Mouse (Mus musculus): ENCODE data around the gene Cdc42bpa. TPM values are rescaled to one million over a fixed set of nuclear protein-coding genes. Genes with fewer than 3 reads are reported as not detected.

The Cdc42bpa gene
- total RNA-seq (2014; rRNA removed), result 84.3 and 90.9 TPM in 2 replicates
- 29.1 and 36.1 TPM in 2 replicates for polyA plus RNA-seq (2015; fragmentation: Nextera tagmentation; extraction: Ambion mirVana)

DNA sequence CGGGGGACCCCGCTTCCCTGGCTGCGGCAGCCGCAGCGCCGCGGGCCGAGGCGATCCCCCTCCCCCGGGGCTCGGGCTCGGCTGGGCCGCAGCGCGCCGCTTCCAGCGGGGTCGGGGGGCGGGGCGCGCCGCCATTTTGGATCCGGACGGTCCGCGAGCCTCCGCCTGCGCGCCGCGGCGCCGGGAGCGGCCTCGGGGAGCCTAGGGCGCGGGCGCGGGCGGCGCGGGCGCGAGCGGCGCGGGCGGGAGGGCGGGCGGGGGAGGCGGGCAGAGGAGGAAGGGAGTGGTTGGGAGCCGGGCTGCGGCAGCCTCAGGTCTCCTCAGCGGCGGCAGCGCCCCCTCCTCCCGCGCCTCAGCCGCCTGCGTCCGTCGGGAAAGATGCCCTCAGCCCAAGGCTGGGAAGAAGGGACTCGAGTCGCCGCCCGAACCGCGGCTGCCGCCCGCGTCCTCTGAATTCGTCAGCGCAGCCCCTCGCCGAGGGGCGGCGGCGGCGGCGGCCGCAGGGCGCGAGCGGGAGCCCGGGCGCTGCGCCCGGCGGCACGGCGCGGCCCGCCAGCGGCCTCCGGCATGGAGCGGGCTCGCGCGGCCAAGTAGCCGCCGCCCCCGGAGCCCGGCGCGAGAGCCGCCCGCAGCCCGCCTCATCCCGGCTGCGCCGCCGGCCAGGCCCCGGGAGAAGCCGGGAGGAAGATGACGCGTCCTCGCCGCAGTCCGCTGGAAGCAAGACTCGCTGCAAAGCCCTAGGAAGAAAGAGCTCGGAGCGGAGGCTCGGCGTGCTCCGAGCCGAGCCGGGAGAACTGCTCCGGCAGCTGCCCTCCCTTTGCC lies at the start of gene Cdc42bpa:
Cdc42bpa (plus strand) TSS at position 752 of the 822 bp plus-strand sequence.
- Histone ChIP-seq H3K9me3 (ENCODE audit: low read length) (no peaks in the 10 kb centered on the region), H3K27ac (peak within 1 kb of the TSS; percentile 99), H3K4me2 (ENCODE audit: low read depth, low read length) (peak within 1 kb of the TSS; percentile 77), H3K9ac (replicated peaks; ENCODE audit: low read length) (peak within 1 kb of the TSS; percentile 99), H3K27me3 (ENCODE audit: insufficient read depth, low read length) (no peaks in the 10 kb centered on the region), H3K4me1 (ENCODE audit: insufficient read depth, low read length) (peaks cover 13% of the 10 kb centered on the region; the same call in 1 of the 2 replicates), H3K4me3 (ENCODE audit: low read length) (peak within 1 kb of the TSS; percentile 93), H3K36me3 (ENCODE audit: insufficient read depth, low read length) (no peaks in the 10 kb centered on the region)
- ATAC-seq (peak; percentile 94), DNase-seq (ENCODE audit: low spot score) (peak; percentile 94)
- under 1% methylated on average over 52 of the region's 128 CpGs for WGBS
- no peak for TF ChIP-seq CTCF (IDR thresholded peaks at IDR 0.05; ENCODE audit: low read depth)

DNA sequence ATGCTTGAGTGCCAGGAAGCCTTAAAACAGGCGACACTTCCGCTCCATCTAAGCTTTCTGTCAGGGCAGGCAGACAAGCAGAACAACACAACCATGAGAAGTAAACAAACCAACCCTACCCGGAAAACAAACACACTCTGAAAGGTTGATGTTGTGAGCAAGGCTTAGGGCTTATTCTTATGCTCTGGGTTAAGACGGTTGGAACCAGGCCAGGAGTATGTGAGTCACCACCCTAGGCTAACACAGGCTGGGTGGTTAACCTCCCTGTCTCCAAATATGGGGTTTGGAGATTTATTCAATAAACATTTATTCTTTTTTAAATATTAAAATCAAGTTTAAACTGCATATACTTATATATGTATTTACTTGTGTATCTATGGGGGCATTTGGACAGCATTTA lies 46.8 kb upstream of the Cdc42bpa start:
- WGBS, result 75% methylated on average over 4 of the region's 4 CpGs
- Histone ChIP-seq H3K27me3 (ENCODE audit: insufficient read depth, low read length) (no peaks in the 10 kb centered on the region), H3K36me3 (ENCODE audit: insufficient read depth, low read length) (no peaks in the 10 kb centered on the region), H3K4me1 (ENCODE audit: insufficient read depth, low read length) (no peaks in the 10 kb centered on the region), H3K27ac (no peak overlapping the region), H3K4me3 (ENCODE audit: low read length) (no peak overlapping the region), H3K4me2 (ENCODE audit: low read depth, low read length) (no peak overlapping the region), H3K9ac (replicated peaks; ENCODE audit: low read length) (no peak overlapping the region), H3K9me3 (ENCODE audit: low read length) (no peaks in the 10 kb centered on the region)
- ATAC-seq, result no peak
- peak; percentile 8 for DNase-seq (ENCODE audit: low spot score)
- no peak for TF ChIP-seq CTCF (IDR thresholded peaks at IDR 0.05; ENCODE audit: low read depth)

DNA sequence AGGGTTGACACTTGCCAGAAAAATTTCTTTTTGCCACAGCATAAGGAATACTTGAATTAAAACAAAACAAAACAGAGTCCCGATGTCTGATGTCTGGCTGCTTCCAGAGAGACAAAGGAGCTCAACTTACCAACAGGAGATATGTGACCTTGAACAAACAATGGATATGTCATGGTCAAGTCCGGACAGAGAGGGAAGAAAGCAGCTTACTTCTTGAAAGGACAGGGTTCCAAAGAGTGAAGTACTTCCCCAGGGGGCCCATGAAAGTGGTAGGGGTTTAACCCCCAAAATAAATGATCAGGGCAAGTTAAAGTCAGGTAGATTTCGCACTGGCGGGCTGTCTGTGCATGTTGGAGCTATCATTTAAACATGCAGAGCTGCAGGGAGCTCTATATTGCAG lies 43.2 kb upstream of the Cdc42bpa start:
- no peaks in the 10 kb centered on the region for H3K9me3 ChIP-seq (ENCODE audit: low read length)
- H3K27me3 ChIP-seq (ENCODE audit: insufficient read depth, low read length), result no peaks in the 10 kb centered on the region
- no peak overlapping the region for H3K4me3 ChIP-seq (ENCODE audit: low read length)
- TF ChIP-seq CTCF (IDR thresholded peaks at IDR 0.05; ENCODE audit: low read depth), result no peak
- no peaks in the 10 kb centered on the region for H3K36me3 ChIP-seq (ENCODE audit: insufficient read depth, low read length)
- H3K27ac ChIP-seq, result no peak overlapping the region
- DNase-seq (ENCODE audit: low spot score) (no peak), ATAC-seq (no peak)
- H3K4me1 ChIP-seq (ENCODE audit: insufficient read depth, low read length), result no peaks in the 10 kb centered on the region
- 59% methylated on average over 4 of the region's 4 CpGs for WGBS
- no peak overlapping the region for H3K4me2 ChIP-seq (ENCODE audit: low read depth, low read length)
- H3K9ac ChIP-seq (replicated peaks; ENCODE audit: low read length), result no peak overlapping the region

DNA sequence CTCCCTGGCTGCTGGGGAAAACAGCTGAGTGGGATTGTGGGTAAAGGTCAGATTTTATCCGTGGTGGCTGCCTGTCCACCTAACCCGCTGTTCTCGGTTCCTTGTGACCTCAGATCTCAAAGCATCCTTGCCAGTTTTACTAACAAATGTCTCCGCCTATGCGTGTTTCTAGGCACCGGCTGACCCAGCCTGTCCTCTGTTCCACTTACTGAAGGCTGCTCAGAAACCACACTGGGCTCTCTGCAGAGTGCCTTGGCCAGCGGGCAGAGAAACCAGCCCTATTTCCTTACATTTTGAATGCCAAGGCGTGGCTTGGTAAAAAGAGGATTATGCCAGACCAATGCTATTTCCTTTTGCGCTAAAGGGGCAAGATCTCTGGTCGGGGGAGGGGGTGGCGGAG lies 42.8 kb upstream of the Cdc42bpa start:
- Histone ChIP-seq H3K36me3 (ENCODE audit: insufficient read depth, low read length) (no peaks in the 10 kb centered on the region), H3K27ac (no peak overlapping the region), H3K27me3 (ENCODE audit: insufficient read depth, low read length) (no peaks in the 10 kb centered on the region), H3K4me3 (ENCODE audit: low read length) (no peak overlapping the region), H3K4me2 (ENCODE audit: low read depth, low read length) (no peak overlapping the region), H3K9me3 (ENCODE audit: low read length) (no peaks in the 10 kb centered on the region), H3K9ac (replicated peaks; ENCODE audit: low read length) (no peak overlapping the region), H3K4me1 (ENCODE audit: insufficient read depth, low read length) (no peaks in the 10 kb centered on the region)
- 82% methylated on average over 11 of the region's 11 CpGs for WGBS
- DNase-seq (ENCODE audit: low spot score), result no peak
- no peak for TF ChIP-seq CTCF (IDR thresholded peaks at IDR 0.05; ENCODE audit: low read depth)
- no peak for ATAC-seq

DNA sequence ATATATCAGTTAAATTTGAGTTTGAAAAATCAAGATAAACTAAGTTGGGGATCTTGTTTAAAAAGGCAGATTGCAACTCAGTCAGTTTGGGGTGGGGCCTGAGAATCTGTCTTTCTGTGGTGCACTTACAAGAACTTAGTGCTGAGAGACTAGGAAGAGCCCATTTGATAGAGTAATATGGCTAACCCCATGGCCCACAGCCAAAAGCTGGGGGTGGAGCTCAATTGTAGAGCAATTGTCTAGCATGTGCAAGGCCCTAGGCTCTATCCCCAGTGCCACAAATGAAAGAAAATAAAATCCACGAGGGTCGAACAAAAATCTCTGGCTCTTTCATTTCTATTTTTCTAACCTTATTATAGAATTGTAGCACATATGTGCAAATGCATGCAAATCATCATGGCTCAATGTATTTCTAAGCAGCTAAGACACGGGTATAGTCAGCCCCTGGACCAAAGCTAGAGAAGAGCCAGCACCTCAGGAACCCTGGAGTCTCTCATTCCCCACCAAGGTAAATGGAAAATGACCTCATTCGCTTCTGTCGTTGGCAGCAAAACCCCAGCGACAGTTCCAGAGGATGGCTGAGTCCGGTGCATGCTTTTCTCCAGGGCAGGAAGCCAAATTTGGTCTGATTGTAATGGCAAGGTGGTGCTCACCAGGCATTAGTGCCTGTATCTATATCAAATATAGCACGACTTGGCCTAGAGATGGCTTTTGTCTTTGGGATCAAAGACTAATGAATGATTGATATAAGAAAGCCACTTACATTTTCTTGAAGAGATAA lies 40.4 kb upstream of the Cdc42bpa start:
- ATAC-seq (no peak), DNase-seq (ENCODE audit: low spot score) (peak; percentile 30)
- 64% methylated on average over 8 of the region's 8 CpGs for WGBS
- Histone ChIP-seq H3K27me3 (ENCODE audit: insufficient read depth, low read length) (no peaks in the 10 kb centered on the region), H3K27ac (no peak overlapping the region), H3K4me3 (ENCODE audit: low read length) (no peak overlapping the region), H3K36me3 (ENCODE audit: insufficient read depth, low read length) (no peaks in the 10 kb centered on the region), H3K4me2 (ENCODE audit: low read depth, low read length) (no peak overlapping the region), H3K4me1 (ENCODE audit: insufficient read depth, low read length) (no peaks in the 10 kb centered on the region), H3K9ac (replicated peaks; ENCODE audit: low read length) (no peak overlapping the region), H3K9me3 (ENCODE audit: low read length) (no peaks in the 10 kb centered on the region)
- no peak for TF ChIP-seq CTCF (IDR thresholded peaks at IDR 0.05; ENCODE audit: low read depth)

DNA sequence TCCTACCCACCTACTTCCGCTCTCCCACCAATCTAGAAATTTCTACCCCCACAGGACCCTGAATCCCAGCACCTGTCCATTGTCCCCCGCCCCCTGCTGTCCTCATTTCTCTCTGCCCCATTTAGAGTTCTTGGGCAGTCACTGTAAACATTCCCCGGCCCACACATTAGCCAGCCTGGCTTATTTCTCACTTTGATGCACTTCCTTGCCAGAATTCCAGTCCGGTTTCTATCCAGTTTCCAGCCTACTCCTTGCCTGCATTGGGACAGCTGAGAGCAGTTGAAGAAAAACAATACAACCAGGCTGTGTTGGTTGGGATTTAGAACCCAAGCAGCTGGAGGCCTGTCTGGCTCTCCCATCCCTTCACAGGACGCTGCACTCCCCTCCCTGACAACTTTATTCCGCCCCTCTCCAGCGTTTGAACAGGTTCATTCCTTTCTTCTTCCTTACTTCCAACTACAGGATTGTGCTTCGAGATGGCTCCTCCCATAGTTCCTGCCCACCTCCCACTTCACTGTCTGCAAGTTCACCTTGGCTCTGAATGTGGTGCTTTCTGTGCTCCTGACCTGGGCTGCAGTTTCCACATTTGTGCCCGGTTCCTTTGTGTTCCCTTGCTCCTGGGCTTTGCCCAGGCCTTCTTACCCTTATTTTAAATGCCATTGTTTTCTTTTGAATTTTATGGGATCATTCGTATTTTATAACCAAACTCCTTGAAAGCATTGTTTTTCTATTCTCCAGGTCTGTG lies 36.4 kb upstream of the Cdc42bpa start:
- Histone ChIP-seq H3K4me1 (ENCODE audit: insufficient read depth, low read length) (no peaks in the 10 kb centered on the region), H3K9ac (replicated peaks; ENCODE audit: low read length) (no peak overlapping the region), H3K4me3 (ENCODE audit: low read length) (no peak overlapping the region), H3K27me3 (ENCODE audit: insufficient read depth, low read length) (no peaks in the 10 kb centered on the region), H3K36me3 (ENCODE audit: insufficient read depth, low read length) (no peaks in the 10 kb centered on the region), H3K4me2 (ENCODE audit: low read depth, low read length) (no peak overlapping the region), H3K27ac (no peak overlapping the region), H3K9me3 (ENCODE audit: low read length) (no peaks in the 10 kb centered on the region)
- ATAC-seq (no peak), DNase-seq (ENCODE audit: low spot score) (no peak)
- TF ChIP-seq CTCF (IDR thresholded peaks at IDR 0.05; ENCODE audit: low read depth), result no peak
- 60% methylated on average over 10 of the region's 10 CpGs for WGBS
